Mouse (Mus musculus) hindbrain, embryonic 15.5 days (tissue): Measurements from ENCODE around the gene Sec23a. TPM values are rescaled to one million over a fixed set of nuclear protein-coding genes. Genes with fewer than 3 reads are reported as not detected.

ENCODE experiments used
- polyA plus RNA-seq: library from polyadenylated mRNA; unstranded; fragments of >200 nt; fragmentation: Nextera tagmentation; extraction: Ambion mirVana; gene quantifications from 2 replicates; pipeline ENCODE4 v1.2.1, GENCODE M21; 2015

Gene Sec23a
- polyA plus RNA-seq, 1 experiment from 2014 or later, result 101 TPM

Other genes with a start within 250 kb of the Sec23a start
- 15.0 and 15.7 TPM in 2 replicates for gene Gemin2, start 1.4 kb upstream of the Sec23a start, polyA plus RNA-seq
- 153 TPM in 2 replicates for gene Trappc6b, start 49.5 kb upstream of the Sec23a start, polyA plus RNA-seq
- 77.8 and 96.2 TPM in 2 replicates for gene Pnn, start 54.9 kb upstream of the Sec23a start, polyA plus RNA-seq
- gene Mia2, start 83.8 kb upstream of the Sec23a start, polyA plus RNA-seq, result 30.4 and 36.5 TPM in 2 replicates
- gene Fbxo33, start 207.7 kb upstream of the Sec23a start, polyA plus RNA-seq, result 8.2 and 8.8 TPM in 2 replicates